Mouse (Mus musculus) stomach, embryonic 15.5 days (tissue): ENCODE data around the gene Plpp4. TPM values are rescaled to one million over a fixed set of nuclear protein-coding genes. Genes with fewer than 3 reads are reported as not detected.

Source experiments
- ATAC-seq: fragments of 200-750 bp; cut with Nextera tagmentation; 2 replicates; pipeline ENCODE4 v1.8.0; 2017; ENCODE audit warnings: low read depth, moderate number of reproducible peaks, moderate TSS enrichment; ENCODE audit not compliant: insufficient read depth, low FRiP score
- H3K27ac ChIP-seq: fragments of 300-500 bp; sonication (generic); 2 replicates; pipeline ENCODE4 v1.5.1; 2015; ENCODE audit warnings: mild to moderate bottlenecking, inconsistent platforms
- H3K27me3 ChIP-seq: fragments of 300-500 bp; sonication (generic); replicated peaks from 2 replicates; pipeline ENCODE4 v1.6.1; 2015; ENCODE audit warnings: inconsistent platforms
- H3K36me3 ChIP-seq: fragments of 300-500 bp; sonication (generic); 2 replicates; pipeline ENCODE4 v1.6.1; 2015; ENCODE audit warnings: inconsistent platforms
- H3K4me1 ChIP-seq: fragments of 300-500 bp; sonication (generic); 2 replicates; pipeline ENCODE4 v1.6.1; 2015; ENCODE audit warnings: inconsistent platforms
- H3K4me2 ChIP-seq: fragments of 300-500 bp; sonication (generic); 2 replicates; pipeline ENCODE4 v1.6.1; 2015; ENCODE audit warnings: mild to moderate bottlenecking, inconsistent platforms
- H3K4me3 ChIP-seq: fragments of 300-500 bp; sonication (generic); replicated peaks from 2 replicates; pipeline ENCODE4 v1.5.1; 2015; ENCODE audit warnings: inconsistent platforms
- H3K9ac ChIP-seq: fragments of 300-500 bp; sonication (generic); 2 replicates; pipeline ENCODE4 v1.6.1; 2015; ENCODE audit warnings: inconsistent platforms
- H3K9me3 ChIP-seq: fragments of 300-500 bp; sonication (generic); 2 replicates; pipeline ENCODE4 v1.6.1; 2016; ENCODE audit warnings: inconsistent platforms
- WGBS: fragments of 180-500 bp; shearing (Covaris S2); methylation state at CpG from one replicate; pipeline ENCODE4 v1.1.7; 2015; 5-methylcytosine and 5-hydroxymethylcytosine counted together
- polyA plus RNA-seq: library from polyadenylated mRNA; unstranded; fragments of >200 nt; fragmentation: Nextera tagmentation; extraction: Ambion mirVana; gene quantifications from 2 replicates; pipeline ENCODE4 v1.2.1, GENCODE M21; 2015

Plpp4 gene
- 0.22 and 0.27 TPM in 2 replicates for polyA plus RNA-seq

- Histone ChIP-seq H3K27ac (no peak within 1 kb of the TSS), H3K4me2 (peak within 1 kb of the TSS; percentile 79), H3K9me3 (no peaks in the 10 kb centered on the region), H3K4me1 (peaks cover 10% of the 10 kb centered on the region; the same call in 1 of the 2 replicates), H3K9ac (no peak within 1 kb of the TSS), H3K36me3 (no peaks in the 10 kb centered on the region), H3K4me3 (peak within 1 kb of the TSS; percentile 41), H3K27me3 (peaks cover 36% of the 10 kb centered on the region)
- under 1% methylated on average over 64 of the region's 66 CpGs for WGBS
- peak; percentile 68; the same call in 1 of the 2 replicates for ATAC-seq
Measured at GRCm38 (mm10) chr7:129256621-129257373, at the start of gene Plpp4. Gene Plpp4 (plus strand): TSS chr7:129257031.

DNA sequence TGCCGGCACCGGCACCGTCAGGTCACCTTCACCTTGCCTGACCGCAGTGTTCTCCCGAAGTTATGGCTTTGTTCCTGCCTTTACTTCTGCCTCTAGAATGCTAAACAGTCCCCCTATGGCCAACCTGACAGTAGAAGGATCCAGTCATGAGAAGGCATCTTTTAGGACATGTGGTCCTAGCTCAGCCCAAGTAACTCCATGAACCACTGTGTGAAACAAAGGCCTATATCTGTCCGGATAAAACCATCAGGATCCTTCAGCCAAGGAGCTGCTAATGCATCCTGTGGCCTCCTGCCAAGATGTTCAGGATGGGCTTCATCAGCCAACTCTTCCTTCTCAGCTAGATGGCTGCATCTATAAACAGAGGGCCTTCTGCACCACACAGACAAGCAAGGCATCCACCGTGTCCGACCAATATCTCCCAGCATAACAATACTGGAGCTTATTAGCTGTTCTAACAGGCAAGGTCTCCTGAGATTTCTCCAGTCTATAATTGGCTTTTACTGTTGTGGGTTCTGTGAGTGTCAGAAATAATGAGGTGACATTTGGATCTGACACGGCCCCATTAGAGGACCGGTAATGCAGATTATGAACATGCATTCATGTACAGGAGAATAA, 40.8 kb upstream of the Plpp4 start:
- Histone ChIP-seq H3K27me3 (no peaks in the 10 kb centered on the region), H3K36me3 (no peaks in the 10 kb centered on the region), H3K4me1 (no peaks in the 10 kb centered on the region), H3K4me2 (no peak overlapping the region), H3K9ac (no peak overlapping the region), H3K4me3 (no peak overlapping the region), H3K27ac (0 out of 2 replicates have a peak overlapping the region, but pooled peaks have one; percentile 8), H3K9me3 (no peaks in the 10 kb centered on the region)
- 67% methylated on average over 10 of the region's 10 CpGs for WGBS
- peak; percentile 76 for ATAC-seq

GRCm38 (mm10) chr7:129216547-129217195, 40.2 kb upstream of the Plpp4 start:
- H3K9ac ChIP-seq, result no peak overlapping the region
- WGBS, result 54% methylated on average over 10 of the region's 10 CpGs
- no peak overlapping the region for H3K4me3 ChIP-seq
- no peak overlapping the region for H3K4me2 ChIP-seq
- H3K9me3 ChIP-seq, result no peaks in the 10 kb centered on the region
- ATAC-seq, result no peak
- no peak overlapping the region; the same call in 1 of the 2 replicates for H3K27ac ChIP-seq
- H3K36me3 ChIP-seq, result no peaks in the 10 kb centered on the region
- H3K27me3 ChIP-seq, result no peaks in the 10 kb centered on the region
- H3K4me1 ChIP-seq, result no peaks in the 10 kb centered on the region

GRCm38 (mm10) chr7:129220948-129221347, 35.9 kb upstream of the Plpp4 start:
- H3K4me2 ChIP-seq, result no peak overlapping the region
- WGBS, result 62% methylated on average over 9 of the region's 9 CpGs
- H3K9ac ChIP-seq, result no peak overlapping the region
- no peaks in the 10 kb centered on the region for H3K36me3 ChIP-seq
- no peak overlapping the region for H3K27ac ChIP-seq
- no peaks in the 10 kb centered on the region for H3K4me1 ChIP-seq
- no peak for ATAC-seq
- no peak overlapping the region for H3K4me3 ChIP-seq
- H3K9me3 ChIP-seq, result no peaks in the 10 kb centered on the region
- no peaks in the 10 kb centered on the region for H3K27me3 ChIP-seq

GRCm38 (mm10) chr7:129221649-129222048, 35.2 kb upstream of the Plpp4 start:
- WGBS, result 86% methylated on average over 3 of the region's 3 CpGs
- Histone ChIP-seq H3K27ac (no peak overlapping the region), H3K9ac (no peak overlapping the region), H3K36me3 (no peaks in the 10 kb centered on the region), H3K27me3 (no peaks in the 10 kb centered on the region), H3K9me3 (no peaks in the 10 kb centered on the region), H3K4me2 (no peak overlapping the region), H3K4me1 (no peaks in the 10 kb centered on the region), H3K4me3 (no peak overlapping the region)
- ATAC-seq, result no peak

GRCm38 (mm10) chr7:129235410-129235809, 21.4 kb upstream of the Plpp4 start:
- 50% methylated on average over 2 of the region's 2 CpGs for WGBS

DNA sequence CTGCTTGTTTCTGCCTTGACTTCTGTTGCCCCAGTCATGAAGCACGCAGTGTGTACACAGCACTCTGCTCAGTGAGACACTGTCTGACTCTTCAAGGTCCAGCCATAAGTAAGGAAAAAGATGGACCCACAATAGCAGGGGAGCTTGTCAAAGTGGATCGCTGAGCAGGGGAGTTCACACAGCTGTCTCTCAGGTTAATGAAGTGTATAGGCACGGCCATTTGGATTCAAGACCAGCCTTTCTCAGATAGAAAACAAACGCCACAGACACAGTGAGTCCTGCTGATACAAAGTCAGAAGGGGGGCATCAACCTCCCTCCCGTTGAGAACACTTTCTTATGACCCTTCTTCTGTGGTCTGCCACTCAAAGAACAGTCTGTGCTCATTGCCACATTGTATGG, 20.8 kb upstream of the Plpp4 start:
- Histone ChIP-seq H3K4me2 (no peak overlapping the region), H3K9ac (no peak overlapping the region), H3K36me3 (no peaks in the 10 kb centered on the region), H3K27ac (no peak overlapping the region), H3K4me3 (no peak overlapping the region), H3K9me3 (no peaks in the 10 kb centered on the region), H3K4me1 (no peaks in the 10 kb centered on the region), H3K27me3 (no peaks in the 10 kb centered on the region)
- 73% methylated on average over 5 of the region's 5 CpGs for WGBS
- no peak for ATAC-seq

More at GRCm38 (mm10) chr7:129235410-129235809, 21.4 kb upstream of the Plpp4 start:
- no peak overlapping the region for H3K4me2 ChIP-seq
- no peaks in the 10 kb centered on the region for H3K4me1 ChIP-seq
- H3K9me3 ChIP-seq, result no peaks in the 10 kb centered on the region
- no peak for ATAC-seq
- no peak overlapping the region for H3K27ac ChIP-seq
- H3K36me3 ChIP-seq, result no peaks in the 10 kb centered on the region
- no peak overlapping the region for H3K9ac ChIP-seq
- H3K4me3 ChIP-seq, result no peak overlapping the region
- no peaks in the 10 kb centered on the region for H3K27me3 ChIP-seq

DNA sequence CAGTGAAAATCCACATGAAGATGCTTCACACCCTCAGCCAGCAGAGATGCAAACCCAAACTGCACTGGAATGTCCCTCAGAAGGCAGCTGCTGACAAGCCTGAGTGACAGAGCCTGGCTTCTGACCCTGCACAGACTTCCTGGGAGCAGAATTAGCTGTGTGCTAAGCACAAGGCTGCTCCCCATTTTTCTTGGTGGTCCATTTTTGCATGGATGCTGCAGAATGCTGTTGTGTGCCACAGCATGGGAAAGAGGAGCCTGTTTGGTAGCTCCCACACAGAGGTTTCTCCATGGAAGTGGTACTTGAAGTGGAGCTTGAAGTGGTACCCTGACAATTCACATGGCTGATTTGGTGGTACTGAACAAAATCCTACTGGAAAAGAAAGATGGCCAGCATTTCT, 5.8 kb upstream of the Plpp4 start:
- ATAC-seq, result no peak
- Histone ChIP-seq H3K27ac (no peak overlapping the region), H3K9me3 (no peaks in the 10 kb centered on the region), H3K9ac (no peak overlapping the region), H3K27me3 (peaks cover 14% of the 10 kb centered on the region), H3K4me3 (no peak overlapping the region), H3K36me3 (no peaks in the 10 kb centered on the region), H3K4me1 (no peaks in the 10 kb centered on the region), H3K4me2 (no peak overlapping the region)

- H3K27ac ChIP-seq, result no peak overlapping the region
- no peak overlapping the region for H3K9ac ChIP-seq
- no peaks in the 10 kb centered on the region for H3K36me3 ChIP-seq
- no peak for ATAC-seq
- no peaks in the 10 kb centered on the region for H3K9me3 ChIP-seq
- no peak overlapping the region for H3K4me2 ChIP-seq
- H3K27me3 ChIP-seq, result peaks cover 36% of the 10 kb centered on the region
- WGBS, result 82% methylated on average over 6 of the region's 6 CpGs
- H3K4me3 ChIP-seq, result no peak overlapping the region
- H3K4me1 ChIP-seq, result peaks cover 10% of the 10 kb centered on the region; the same call in 1 of the 2 replicates
Measured at GRCm38 (mm10) chr7:129253406-129253805, 3.4 kb upstream of the Plpp4 start.

DNA sequence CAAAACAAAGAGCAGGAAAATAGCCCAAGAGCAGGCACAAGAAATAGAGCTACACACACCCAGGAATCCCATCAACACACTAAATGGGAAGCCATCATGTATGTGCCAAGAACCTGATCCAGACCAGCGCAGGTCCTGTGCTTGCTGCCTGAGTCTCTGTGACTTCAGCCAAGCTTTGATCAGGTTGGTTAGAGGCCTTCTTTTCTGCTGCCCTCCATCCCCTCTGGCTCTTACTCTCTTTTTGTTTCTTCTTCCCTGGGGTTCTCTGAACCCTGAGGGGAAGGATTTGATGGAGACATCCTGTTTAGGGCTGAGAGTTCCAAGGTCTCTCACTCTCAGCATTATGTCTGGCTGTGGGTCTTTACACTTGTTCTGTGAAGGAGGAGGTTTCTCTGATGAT, 2.7 kb upstream of the Plpp4 start:
- Histone ChIP-seq H3K27ac (no peak overlapping the region), H3K4me3 (no peak overlapping the region), H3K9me3 (no peaks in the 10 kb centered on the region), H3K4me2 (no peak overlapping the region), H3K9ac (no peak overlapping the region), H3K4me1 (peaks cover 10% of the 10 kb centered on the region; the same call in 1 of the 2 replicates), H3K27me3 (peaks cover 36% of the 10 kb centered on the region), H3K36me3 (no peaks in the 10 kb centered on the region)
- no peak for ATAC-seq
- WGBS, result 83% methylated on average over 1 of the region's 1 CpGs

DNA sequence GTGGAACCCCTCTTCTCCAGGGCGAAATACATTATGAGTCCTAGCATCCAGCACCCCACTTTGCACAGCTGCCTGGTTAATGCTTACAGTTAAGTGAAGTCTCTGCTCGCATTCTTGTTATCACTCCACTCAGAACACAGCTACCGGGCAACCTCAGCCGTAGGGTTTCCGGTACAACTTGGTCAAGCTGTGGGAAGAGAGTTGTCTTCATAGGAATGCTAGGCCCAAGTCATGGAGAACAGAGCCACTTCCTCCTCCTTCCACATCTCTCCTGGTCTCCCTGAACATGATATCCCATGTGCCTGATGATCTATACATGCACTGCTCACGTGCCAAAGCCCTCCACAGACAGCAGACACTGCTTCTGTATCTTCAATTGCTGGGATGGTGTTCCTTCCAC, 1.4 kb upstream of the Plpp4 start:
- Histone ChIP-seq H3K4me1 (peaks cover 10% of the 10 kb centered on the region; the same call in 1 of the 2 replicates), H3K4me2 (no peak overlapping the region), H3K4me3 (no peak overlapping the region), H3K36me3 (no peaks in the 10 kb centered on the region), H3K9ac (no peak overlapping the region), H3K27me3 (peaks cover 36% of the 10 kb centered on the region), H3K27ac (no peak overlapping the region), H3K9me3 (no peaks in the 10 kb centered on the region)
- 88% methylated on average over 6 of the region's 6 CpGs for WGBS
- no peak for ATAC-seq
